Mouse (Mus musculus) CD8-positive naive resting alpha-beta T cell, adult 2 months (primary cell): ENCODE data around the gene Jak2.
A peak's percentile ranks its signal among the peaks of the same experiment; 100 is the strongest.

ENCODE experiments used
- DNase-seq, 2 experiments: peaks; one replicate each; pipeline ENCODE4 v3.0.0; 2022; ENCODE audit warnings: low read depth in 2 of 2, low spot score in 2 of 2

Jak2 gene

GRCm38 (mm10) chr19:29361468-29362130, 110.0 kb downstream of the Jak2 start:
- DNase-seq: peak; percentile 63 to 71

GRCm38 (mm10) chr19:29362173-29362930, 110.7 kb downstream of the Jak2 start:
- no peak for DNase-seq
